Mouse (Mus musculus) liver (tissue): Measurements from ENCODE around the gene Camta1.

ENCODE experiments used
- DNase-seq: peaks from one replicate; pipeline ENCODE4 v3.0.0-alpha.2; 2020; ENCODE audit warnings: mixed read lengths

The Camta1 gene

GRCm38 (mm10) chr4:150872681-150873080, 989.0 kb downstream of the Camta1 start:
- DNase-seq = no peak

GRCm38 (mm10) chr4:150872139-150872651, 989.5 kb downstream of the Camta1 start:
- no peak for DNase-seq

GRCm38 (mm10) chr4:150871392-150872138, 990.1 kb downstream of the Camta1 start:
- no peak for DNase-seq

GRCm38 (mm10) chr4:150870963-150871391, 990.7 kb downstream of the Camta1 start:
- DNase-seq = no peak

GRCm38 (mm10) chr4:150869276-150870197, 992.1 kb downstream of the Camta1 start:
- DNase-seq = no peak

GRCm38 (mm10) chr4:150868859-150869258, 992.8 kb downstream of the Camta1 start:
- no peak for DNase-seq

GRCm38 (mm10) chr4:150868161-150868560, 993.5 kb downstream of the Camta1 start:
- DNase-seq = no peak
